Mouse (Mus musculus): ENCODE measurements around the gene Ugt1a5.

Ugt1a5 gene

GRCm38 (mm10) chr1:88195687-88196086 is 29.9 kb downstream of the Ugt1a5 start:
- no peak for DNase-seq (ENCODE audit: extremely low read depth, insufficient read length, low spot score)

GRCm38 (mm10) chr1:88197443-88197842 is 31.6 kb downstream of the Ugt1a5 start:
- no peak for DNase-seq (ENCODE audit: extremely low read depth, insufficient read length, low spot score)

GRCm38 (mm10) chr1:88199996-88200395 is 34.2 kb downstream of the Ugt1a5 start:
- DNase-seq (ENCODE audit: extremely low read depth, insufficient read length, low spot score) = no peak

GRCm38 (mm10) chr1:88200456-88200855 is 34.6 kb downstream of the Ugt1a5 start, which contains the start of gene Ugt1a2:
Ugt1a2 (plus strand) TSS chr1:88200601.
- no peak for DNase-seq (ENCODE audit: extremely low read depth, insufficient read length, low spot score)

GRCm38 (mm10) chr1:88205294-88205922 is 39.6 kb downstream of the Ugt1a5 start, which contains the start of gene Dnajb3:
Dnajb3 (minus strand) TSS chr1:88205782.
- DNase-seq (ENCODE audit: extremely low read depth, insufficient read length, low spot score) = peak; percentile 13

GRCm38 (mm10) chr1:88206843-88207479 is 41.1 kb downstream of the Ugt1a5 start:
- DNase-seq (ENCODE audit: extremely low read depth, insufficient read length, low spot score) = no peak

GRCm38 (mm10) chr1:88211812-88212211 is 46.0 kb downstream of the Ugt1a5 start, which contains the start of gene Ugt1a1:
Ugt1a1 (plus strand) TSS chr1:88211959.
- peak; percentile 4 for DNase-seq (ENCODE audit: extremely low read depth, insufficient read length, low spot score)

- DNase-seq (ENCODE audit: extremely low read depth, insufficient read length, low spot score) = peak; percentile 10
Measured at GRCm38 (mm10) chr1:88212341-88213045, 46.7 kb downstream of the Ugt1a5 start.

GRCm38 (mm10) chr1:88213061-88213460 is 47.2 kb downstream of the Ugt1a5 start:
- peak; percentile 7 for DNase-seq (ENCODE audit: extremely low read depth, insufficient read length, low spot score)

- peak; percentile 5 for DNase-seq (ENCODE audit: extremely low read depth, insufficient read length, low spot score)
Measured at GRCm38 (mm10) chr1:88213766-88214461, 48.1 kb downstream of the Ugt1a5 start.

GRCm38 (mm10) chr1:88214462-88214952 is 48.7 kb downstream of the Ugt1a5 start:
- DNase-seq (ENCODE audit: extremely low read depth, insufficient read length, low spot score) = peak; percentile 4

- peak; percentile 4 for DNase-seq (ENCODE audit: extremely low read depth, insufficient read length, low spot score)
Measured at GRCm38 (mm10) chr1:88215466-88216380, 49.9 kb downstream of the Ugt1a5 start.

GRCm38 (mm10) chr1:88216551-88216950 is 50.7 kb downstream of the Ugt1a5 start:
- DNase-seq (ENCODE audit: extremely low read depth, insufficient read length, low spot score) = no peak

- DNase-seq (ENCODE audit: extremely low read depth, insufficient read length, low spot score) = no peak
Measured at GRCm38 (mm10) chr1:88217144-88217543, 51.3 kb downstream of the Ugt1a5 start.

- peak; percentile 3 for DNase-seq (ENCODE audit: extremely low read depth, insufficient read length, low spot score)
Measured at GRCm38 (mm10) chr1:88217576-88217975, 51.8 kb downstream of the Ugt1a5 start.

- DNase-seq (ENCODE audit: extremely low read depth, insufficient read length, low spot score) = peak; percentile 14
Measured at GRCm38 (mm10) chr1:88218051-88218450, 52.2 kb downstream of the Ugt1a5 start.

- peak; percentile 4 for DNase-seq (ENCODE audit: extremely low read depth, insufficient read length, low spot score)
Measured at GRCm38 (mm10) chr1:88218591-88218990, 52.8 kb downstream of the Ugt1a5 start.

- peak; percentile 12 for DNase-seq (ENCODE audit: extremely low read depth, insufficient read length, low spot score)
Measured at GRCm38 (mm10) chr1:88219054-88219453, 53.2 kb downstream of the Ugt1a5 start.

- DNase-seq (ENCODE audit: extremely low read depth, insufficient read length, low spot score) = peak; percentile 10
Measured at GRCm38 (mm10) chr1:88220336-88220735, 54.5 kb downstream of the Ugt1a5 start.

- no peak for DNase-seq (ENCODE audit: extremely low read depth, insufficient read length, low spot score)
Measured at GRCm38 (mm10) chr1:88222216-88222615, 56.4 kb downstream of the Ugt1a5 start.
